16 mouse cellular contexts compared by ENCODE assay signal in the genomic region with DNA sequence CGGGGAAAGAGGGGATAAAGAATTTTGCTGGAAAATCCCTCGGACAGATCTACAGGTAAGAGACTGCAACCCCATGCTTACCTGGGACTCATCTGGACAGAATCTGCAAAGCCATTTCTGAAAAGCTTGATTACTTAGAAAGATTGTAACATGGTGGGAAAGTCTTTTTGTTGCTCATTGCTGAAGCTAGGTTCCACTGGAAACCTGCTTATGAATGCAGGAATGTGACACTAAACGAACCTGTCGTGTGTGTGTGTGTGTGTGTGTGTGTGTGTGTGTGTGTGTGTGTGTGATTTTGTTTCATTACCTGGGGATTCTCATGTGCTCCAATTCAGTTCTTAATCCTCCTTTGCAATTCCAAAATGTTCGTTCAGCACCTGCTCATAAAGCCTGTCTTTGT. TPM values are rescaled to one million over a fixed set of nuclear protein-coding genes. Genes with fewer than 3 reads are reported as not detected.
A peak's percentile ranks its signal among the peaks of the same experiment; 100 is the strongest.
DNase-seq lines count a peak whose midpoint lies in the region; ATAC-seq and TF ChIP-seq lines count a peak whose summit lies in the region.
"Had no signal": no experiment of that assay in that cellular context is flagged by ENCODE, and none has a peak within 500 bp of the region (broad histone marks: within the 10 kb centered on the region; RNA-seq: fewer than 3 reads in every experiment).

No protein-coding gene starts in this region.

- H3K27ac ChIP-seq in left cerebral cortex, adult 2 months, result no peak overlapping the region
- H3K27ac ChIP-seq in hindbrain, embryonic 10.5 days, result peak overlapping the region; percentile 69
- H3K27ac ChIP-seq in midbrain, embryonic 11.5 days (ENCODE audit: low read depth, low read length), result peak overlapping the region; percentile 80
- peak overlapping the region; percentile 88 for H3K27ac ChIP-seq in neural tube, embryonic 14.5 days (ENCODE audit: low read depth, low read length)
- H3K27ac ChIP-seq in heart, embryonic 10.5 days, result no peak overlapping the region
- H3K27ac ChIP-seq: heart, embryonic 13.5 days; limb, embryonic 12.5 days; liver, embryonic 15.5 days had no signal

- 6% methylated on average over 5 of the region's 5 CpGs for whole genome bisulfite sequencing in hindbrain, embryonic 10.5 days
- under 1% methylated on average over 5 of the region's 5 CpGs for WGBS in midbrain, embryonic 11.5 days
- WGBS in neural tube, embryonic 14.5 days, result 1% methylated on average over 5 of the region's 5 CpGs
- WGBS in heart, embryonic 10.5 days, result 5% methylated on average over 5 of the region's 5 CpGs

- no peak for TF ChIP-seq CTCF in left cerebral cortex, adult 2 months (IDR thresholded peaks at IDR 0.05)

- peak overlapping the region; percentile 58 for H3K9ac ChIP-seq in midbrain, embryonic 11.5 days (ENCODE audit: low read length)
- peak overlapping the region; percentile 61 for H3K9ac ChIP-seq in neural tube, embryonic 14.5 days (replicated peaks; ENCODE audit: low read depth, low read length)
- H3K9ac ChIP-seq: heart, embryonic 13.5 days; limb, embryonic 12.5 days; liver, embryonic 15.5 days had no signal

- peak overlapping the region; percentile 28 for H3K4me3 ChIP-seq in left cerebral cortex, adult 2 months
- H3K4me3 ChIP-seq in hindbrain, embryonic 10.5 days, result peak overlapping the region; percentile 36
- H3K4me3 ChIP-seq in midbrain, embryonic 11.5 days (ENCODE audit: low read depth, low read length), result peak overlapping the region; percentile 32
- peak overlapping the region; percentile 48 for H3K4me3 ChIP-seq in neural tube, embryonic 14.5 days (ENCODE audit: low read depth, low read length)
- no peak overlapping the region for H3K4me3 ChIP-seq in heart, embryonic 10.5 days
- H3K4me3 ChIP-seq: heart, embryonic 13.5 days; limb, embryonic 12.5 days; liver, embryonic 15.5 days had no signal

- intact Hi-C loops in left cerebral cortex, adult 2 months (cut with DNase I), result loop anchor here (5.0 to 10.0 kb wide), 3 partner anchors 130 to 1718 kb away; partner anchors contain the start of genes Fancf and Gas2
- intact Hi-C loops in left cerebral cortex, postnatal 36 days (cut with DNase I), result loop anchor here (5.0 to 10.0 kb wide), 2 partner anchors 350 to 1708 kb away; partner anchors contain the start of gene Slc6a5

- H3K4me1 ChIP-seq in hindbrain, embryonic 10.5 days (replicated peaks), result peaks cover 15% of the 10 kb centered on the region
- H3K4me1 ChIP-seq in midbrain, embryonic 11.5 days (ENCODE audit: control insufficient read depth, insufficient read depth, low read length), result peaks cover 7% of the 10 kb centered on the region; the same call in 1 of the 2 replicates
- no peaks in the 10 kb centered on the region for H3K4me1 ChIP-seq in neural tube, embryonic 14.5 days (ENCODE audit: control insufficient read depth, insufficient read depth, low read length)
- H3K4me1 ChIP-seq in heart, embryonic 10.5 days, result peaks cover 8% of the 10 kb centered on the region
- H3K4me1 ChIP-seq: heart, embryonic 13.5 days; liver, embryonic 15.5 days had no signal

- no peaks in the 10 kb centered on the region for H3K9me3 ChIP-seq in hindbrain, embryonic 10.5 days
- no peaks in the 10 kb centered on the region for H3K9me3 ChIP-seq in midbrain, embryonic 11.5 days (ENCODE audit: control insufficient read depth, low read length)
- no peaks in the 10 kb centered on the region for H3K9me3 ChIP-seq in neural tube, embryonic 14.5 days (ENCODE audit: control insufficient read depth, low read length)
- H3K9me3 ChIP-seq in heart, embryonic 10.5 days, result no peaks in the 10 kb centered on the region
- H3K9me3 ChIP-seq: heart, embryonic 13.5 days; limb, embryonic 12.5 days; liver, embryonic 15.5 days had no signal

- H3K4me2 ChIP-seq in midbrain, embryonic 11.5 days, result no peak overlapping the region; the same call in 1 of the 2 replicates
- H3K4me2 ChIP-seq in neural tube, embryonic 14.5 days (ENCODE audit: low read depth, low read length), result no peak overlapping the region
- H3K4me2 ChIP-seq: heart, embryonic 13.5 days; liver, embryonic 15.5 days had no signal

- peaks cover 82% of the 10 kb centered on the region for H3K27me3 ChIP-seq in hindbrain, embryonic 10.5 days (ENCODE audit: insufficient read depth, poor library complexity, severe bottlenecking)
- H3K27me3 ChIP-seq in midbrain, embryonic 11.5 days (ENCODE audit: control insufficient read depth, insufficient read depth, low read length), result peaks cover 58% of the 10 kb centered on the region
- peaks cover 6% of the 10 kb centered on the region; the same call in 1 of the 2 replicates for H3K27me3 ChIP-seq in neural tube, embryonic 14.5 days (ENCODE audit: control insufficient read depth, insufficient read depth, low read length)
- peaks cover 65% of the 10 kb centered on the region for H3K27me3 ChIP-seq in heart, embryonic 10.5 days (ENCODE audit: insufficient read depth, poor library complexity, severe bottlenecking)

- no peak for DNase-seq in left cerebral cortex, adult 2 months (ENCODE audit: extremely low spot score in 1 of 2, low spot score in 2 of 2)
- DNase-seq in left cerebral cortex, postnatal 36 days (ENCODE audit: low spot score in 2 of 2), result no peak
- no peak for DNase-seq in hindbrain, embryonic 10.5 days (ENCODE audit: low spot score)
- DNase-seq in midbrain, embryonic 11.5 days (ENCODE audit: low spot score, missing footprints), result no peak
- no peak for DNase-seq in heart, embryonic 10.5 days (ENCODE audit: low spot score)
- DNase-seq in Muller cell, postnatal 12 days (ENCODE audit: inconsistent ontology term), result no peak
- no peak for DNase-seq in thymus, postnatal 4 days
- DNase-seq: cerebellum, adult 18-20 months; gastrocnemius, postnatal 14 days; kidney, adult 2 months; kidney, postnatal 25 days had no signal

- no peaks in the 10 kb centered on the region for H3K36me3 ChIP-seq in hindbrain, embryonic 10.5 days
- H3K36me3 ChIP-seq in midbrain, embryonic 11.5 days (ENCODE audit: control insufficient read depth, insufficient read depth, low read length), result no peaks in the 10 kb centered on the region
- no peaks in the 10 kb centered on the region for H3K36me3 ChIP-seq in neural tube, embryonic 14.5 days (ENCODE audit: control insufficient read depth, insufficient read depth, low read length)
- H3K36me3 ChIP-seq in heart, embryonic 10.5 days, result no peaks in the 10 kb centered on the region
- H3K36me3 ChIP-seq: heart, embryonic 13.5 days; limb, embryonic 12.5 days; liver, embryonic 15.5 days had no signal

- no peak for ATAC-seq in midbrain, embryonic 11.5 days (ENCODE audit: low FRiP score)
- ATAC-seq in neural tube, embryonic 14.5 days (ENCODE audit: low read depth), result no peak
- ATAC-seq: Patski had no signal

RNA-seq across cellular contexts. Expression of gene Slc17a6, which starts 0.9 kb away (rescaled TPM):
- total RNA-seq in left cerebral cortex, adult 2 months (2021), result 10 to 100 TPM; 28.2 to 29.5 TPM
- 10 to 100 TPM; 24.2 to 31.9 TPM for total RNA-seq in left cerebral cortex, postnatal 36 days (2021)
- polyA plus RNA-seq in hindbrain, embryonic 10.5 days (2016; fragmentation: Nextera tagmentation; extraction: Ambion mirVana), result 6.4 and 16.1 TPM in 2 replicates
- polyA plus RNA-seq in midbrain, embryonic 11.5 days (2014; fragmentation: Nextera tagmentation; extraction: Ambion mirVana), result 35.5 and 39.0 TPM in 2 replicates
- polyA plus RNA-seq in neural tube, embryonic 14.5 days (2014; fragmentation: Nextera tagmentation; extraction: Ambion mirVana), result 120 and 139 TPM in 2 replicates
- not detected in 2 replicates for polyA plus RNA-seq in heart, embryonic 10.5 days (2016; fragmentation: Nextera tagmentation; extraction: Ambion mirVana)
- total RNA-seq: gastrocnemius, postnatal 14 days had no signal
- polyA plus RNA-seq: kidney, adult 2 months; Patski had no signal

Comparison
In these comparisons a context has a peak if more than half of its experiments do, and no peak if none do; other contexts are left out.
1. H3K27ac ChIP-seq: peak in hindbrain, embryonic 10.5 days (single experiment), midbrain, embryonic 11.5 days (single experiment) and neural tube, embryonic 14.5 days (single experiment); none in left cerebral cortex, adult 2 months (single experiment) and heart, embryonic 10.5 days (single experiment).